Mouse (Mus musculus): ENCODE measurements around the gene Olfr3.

Olfr3 gene

DNA sequence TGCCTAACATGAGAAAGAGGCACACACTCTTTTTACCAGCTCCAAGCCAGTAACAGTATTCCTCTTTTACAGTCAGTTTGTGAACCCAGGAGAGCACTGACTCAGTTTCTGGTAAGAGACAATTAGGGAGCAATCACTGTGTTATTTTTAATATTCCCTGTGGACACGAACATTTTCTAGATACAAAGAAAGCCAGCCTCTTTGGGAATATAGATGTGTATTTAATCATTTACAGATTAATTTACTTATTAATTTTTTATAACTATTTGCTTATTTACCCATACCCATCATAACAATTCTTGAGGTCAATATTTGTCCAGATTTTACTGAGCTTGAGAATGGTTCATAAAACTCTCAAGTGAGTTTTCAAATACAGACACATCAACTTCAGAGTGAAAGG is at the start of gene Olfr3:
Olfr3 (minus strand) TSS at position 101 of the 400 bp plus-strand sequence.
- no peak for DNase-seq (ENCODE audit: low spot score)

DNA sequence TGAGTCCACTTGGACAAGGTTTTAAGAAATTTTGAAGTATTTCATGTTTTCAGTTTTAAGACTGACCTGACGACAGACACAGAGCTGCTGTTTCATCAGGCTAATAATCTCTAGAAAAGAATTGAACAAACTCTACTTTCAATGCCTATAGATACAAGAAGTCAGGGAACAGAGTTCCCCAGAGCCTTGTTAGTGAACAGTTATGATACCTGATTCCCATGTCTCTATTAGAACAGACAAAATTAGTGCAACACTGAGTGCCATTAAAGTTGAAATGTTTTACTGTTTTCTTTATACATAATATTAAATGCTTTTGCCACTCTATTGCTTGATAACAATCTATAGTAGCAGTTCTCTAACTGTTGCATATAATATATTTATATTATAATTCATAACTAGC is 45.7 kb upstream of the Olfr3 start, which contains the start of gene Olfr351:
Olfr351 (minus strand) TSS at position 101 of the 400 bp plus-strand sequence.
- no peak for DNase-seq (ENCODE audit: low spot score)

DNA sequence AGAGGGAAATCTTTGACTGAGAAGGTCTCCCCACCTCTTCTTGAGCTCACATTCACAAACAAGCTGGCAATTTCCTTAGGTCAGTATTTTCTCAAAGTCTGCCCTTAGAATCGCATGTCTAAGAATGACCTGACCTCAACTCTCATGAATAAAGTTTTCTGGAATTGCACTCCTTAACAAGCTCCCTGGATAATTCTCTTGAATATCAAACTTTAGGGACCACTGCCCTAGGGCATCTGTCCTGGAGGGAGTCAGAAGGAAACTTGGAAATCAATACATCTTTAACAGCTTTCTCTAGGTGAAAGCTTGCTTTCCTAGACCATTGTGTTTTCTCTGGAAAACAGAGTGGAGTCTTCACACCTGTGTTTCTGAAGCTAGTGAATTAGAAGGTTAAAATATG is 29.2 kb upstream of the Olfr3 start, which contains the start of gene Olfr350:
Olfr350 (plus strand) TSS at position 301 of the 400 bp plus-strand sequence.
- DNase-seq (ENCODE audit: low spot score) = no peak

DNA sequence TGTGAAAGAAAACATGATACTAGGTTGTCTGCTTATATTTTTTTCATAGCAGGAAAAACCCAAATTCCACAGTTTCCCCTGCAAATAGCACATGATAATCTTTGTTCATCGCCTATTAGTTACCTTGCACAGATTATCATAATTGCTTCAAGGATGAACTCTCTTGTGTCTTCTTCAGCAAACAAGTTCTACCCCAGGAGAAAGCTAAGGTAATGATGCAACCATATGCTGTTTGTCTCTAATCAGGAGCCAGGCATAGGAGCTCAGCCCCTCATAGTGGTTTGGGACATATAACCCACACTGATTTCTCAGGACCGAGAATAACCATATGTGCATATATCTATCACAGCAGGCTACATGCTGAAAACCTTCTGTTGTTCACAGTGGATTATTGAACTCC is 26.6 kb downstream of the Olfr3 start, which contains the start of gene Olfr50:
Olfr50 (plus strand) TSS at position 301 of the 400 bp plus-strand sequence.
- no peak for DNase-seq (ENCODE audit: low spot score)

DNA sequence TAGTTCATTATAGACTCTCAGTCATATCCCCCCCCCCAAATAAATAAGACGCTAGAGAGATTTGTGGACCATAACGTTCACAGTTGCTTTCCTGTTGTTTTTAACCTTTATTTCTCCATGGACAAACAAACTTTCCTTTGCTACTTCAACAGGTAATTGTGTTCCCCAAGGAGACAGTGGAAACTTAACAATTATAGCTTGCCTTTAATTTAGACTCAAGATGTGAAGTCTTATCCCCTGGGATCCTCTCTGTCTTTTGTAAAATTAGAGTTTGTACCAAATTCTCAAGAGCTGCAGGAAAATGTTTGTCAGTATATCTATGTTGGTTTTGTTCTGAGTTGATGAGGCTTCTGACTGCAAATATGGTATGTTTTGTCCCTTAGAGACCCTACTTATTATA is 32.9 kb downstream of the Olfr3 start, which contains the start of gene Olfr348:
Olfr348 (plus strand) TSS at position 301 of the 400 bp plus-strand sequence.
- no peak for DNase-seq (ENCODE audit: low spot score)
